Mouse (Mus musculus): ENCODE measurements around the gene Cyp2a4. TPM values are rescaled to one million over a fixed set of nuclear protein-coding genes. Genes with fewer than 3 reads are reported as not detected.
"Not testable (repeated sequence)": the region's sequence is repeated elsewhere in the genome, so short reads cannot be mapped to it uniquely, and the experiment has no call there.

Gene Cyp2a4
- not detected for total RNA-seq (2021)
- polyA plus RNA-seq (2012; rRNA removed), result 0.32 TPM in 1 of 2 replicates, not detected in the other
- long read RNA-seq, result 0 reads

DNA sequence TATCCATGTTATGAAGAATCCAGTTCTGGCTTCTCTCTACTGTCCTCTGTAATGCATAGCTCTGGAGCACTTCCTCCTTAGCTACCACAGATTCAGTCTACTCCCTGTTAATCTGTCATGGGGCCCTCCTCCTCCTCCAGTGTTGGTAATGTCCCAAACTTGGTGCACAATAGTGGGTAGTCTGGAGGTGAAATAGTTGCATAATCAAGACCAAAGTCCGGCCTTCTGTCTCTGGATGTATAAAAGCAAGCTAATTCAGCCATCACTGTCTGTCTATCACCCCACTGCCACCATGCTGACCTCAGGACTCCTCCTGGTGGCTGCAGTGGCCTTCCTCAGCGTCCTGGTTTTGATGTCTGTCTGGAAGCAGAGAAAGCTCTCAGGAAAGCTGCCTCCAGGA lies at the start of gene Cyp2a4:
Gene Cyp2a4, plus strand, starts transcription at position 244 of the 400 bp plus-strand sequence.
- DNase-seq; H3K27ac ChIP-seq; H3K79me2 ChIP-seq (replicated peaks; ENCODE audit: control insufficient read depth, insufficient read depth, low read length); H3K4me3 ChIP-seq; H3K36me3 ChIP-seq (ENCODE audit: control insufficient read depth, insufficient read depth, low read length); H3K9ac ChIP-seq (ENCODE audit: low read depth, low read length); intact Hi-C loops (cut with DNase I); H3K4me1 ChIP-seq (ENCODE audit: control insufficient read depth, insufficient read depth, low read length); H3K27me3 ChIP-seq (ENCODE audit: control insufficient read depth, insufficient read depth, low read length): not testable (repeated sequence)
- WGBS, result 48% methylated on average over 2 of the region's 2 CpGs

DNA sequence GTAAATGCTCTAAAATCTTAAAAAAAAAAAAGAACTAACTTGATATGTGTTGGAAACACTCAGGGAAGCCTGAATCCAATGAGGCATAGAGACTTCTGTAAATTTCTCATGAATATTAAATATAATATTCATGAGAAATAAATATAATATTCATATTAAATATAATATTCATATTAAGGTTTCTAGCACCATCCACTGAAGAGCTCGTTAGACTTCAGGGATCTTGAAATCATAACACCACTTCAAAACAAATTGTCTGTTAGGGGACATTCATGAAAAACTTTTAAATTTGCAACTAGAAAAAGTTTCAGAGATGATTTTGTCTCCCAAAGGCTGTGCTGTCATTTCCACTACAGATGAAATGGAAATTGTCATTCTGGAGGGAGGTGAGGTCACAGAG lies 46.9 kb upstream of the Cyp2a4 start, which contains the start of gene Vmn1r184:
Gene Vmn1r184, plus strand, starts transcription at position 301 of the 400 bp plus-strand sequence.
- H3K27me3 ChIP-seq (ENCODE audit: control insufficient read depth, insufficient read depth, low read length); H3K4me1 ChIP-seq (ENCODE audit: control insufficient read depth, insufficient read depth, low read length); H3K27ac ChIP-seq; H3K9ac ChIP-seq (ENCODE audit: low read depth, low read length); DNase-seq; H3K4me3 ChIP-seq; H3K36me3 ChIP-seq (ENCODE audit: control insufficient read depth, insufficient read depth, low read length); H3K79me2 ChIP-seq (replicated peaks; ENCODE audit: control insufficient read depth, insufficient read depth, low read length); intact Hi-C loops (cut with DNase I): not testable (repeated sequence)
- WGBS, result 59% methylated on average over 1 of the region's 1 CpGs

DNA sequence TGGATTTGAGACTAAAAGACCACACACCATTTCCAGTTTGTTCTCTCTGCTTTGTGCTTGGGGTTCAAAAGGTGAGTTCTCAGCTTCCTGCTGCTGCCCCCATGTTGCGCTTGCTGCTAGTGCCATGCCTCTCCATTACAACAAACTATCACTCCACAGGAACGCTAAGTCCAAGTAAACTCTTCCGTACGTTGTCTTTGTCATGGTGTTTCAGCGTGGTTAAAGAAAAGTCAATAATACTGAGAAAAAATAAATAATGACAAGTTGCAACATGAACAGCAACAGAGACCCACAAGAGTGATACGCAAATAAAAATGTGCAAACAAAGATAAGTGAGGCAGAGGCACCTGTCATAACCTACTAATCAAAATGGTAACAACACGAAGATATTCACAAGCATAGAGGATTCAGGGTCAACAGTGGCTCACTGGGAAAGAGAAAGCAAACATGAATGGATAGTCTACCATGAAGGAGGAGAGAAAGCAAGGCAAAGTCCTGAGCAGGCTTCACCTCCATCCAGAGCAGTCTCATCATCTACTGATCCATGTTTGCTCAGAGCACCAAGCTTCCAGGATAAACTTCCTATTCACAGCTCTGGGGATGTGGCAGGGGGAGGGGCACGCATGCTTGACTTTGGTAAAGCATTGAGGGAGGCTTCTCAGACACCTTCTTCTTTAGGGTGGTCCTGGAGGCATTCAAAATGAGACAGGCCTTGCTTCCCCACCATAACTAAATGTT lies 3.4 kb upstream of the Cyp2a4 start:
- H3K27me3 ChIP-seq (ENCODE audit: control insufficient read depth, insufficient read depth, low read length); H3K79me2 ChIP-seq (replicated peaks; ENCODE audit: control insufficient read depth, insufficient read depth, low read length); H3K36me3 ChIP-seq (ENCODE audit: control insufficient read depth, insufficient read depth, low read length); H3K27ac ChIP-seq; H3K4me1 ChIP-seq (ENCODE audit: control insufficient read depth, insufficient read depth, low read length); intact Hi-C loops (cut with DNase I); DNase-seq; H3K4me3 ChIP-seq; H3K9ac ChIP-seq (ENCODE audit: low read depth, low read length): not testable (repeated sequence)
- WGBS, result 68% methylated on average over 8 of the region's 8 CpGs

DNA sequence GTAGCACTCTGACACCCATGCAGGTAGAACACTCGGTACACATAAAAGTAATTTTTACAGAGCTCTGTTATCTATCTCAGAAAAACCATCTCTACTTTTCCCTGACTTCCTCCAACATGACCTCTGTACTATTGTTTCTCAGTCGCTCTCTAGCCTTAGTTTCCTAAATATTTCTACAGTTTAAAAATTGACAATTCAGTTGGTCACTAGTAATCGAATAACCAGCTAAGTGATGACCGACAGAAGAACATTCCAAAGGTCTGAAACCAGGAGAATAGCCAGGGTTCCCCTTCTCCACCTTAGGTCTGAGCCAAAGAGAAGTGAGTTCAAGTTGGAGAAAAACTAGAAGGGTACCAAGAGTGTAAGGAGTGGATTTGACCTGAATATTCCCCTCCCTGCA lies 4.8 kb downstream of the Cyp2a4 start:
- H3K27me3 ChIP-seq (ENCODE audit: control insufficient read depth, insufficient read depth, low read length); H3K27ac ChIP-seq; DNase-seq; H3K4me1 ChIP-seq (ENCODE audit: control insufficient read depth, insufficient read depth, low read length); H3K4me3 ChIP-seq; intact Hi-C loops (cut with DNase I); H3K79me2 ChIP-seq (replicated peaks; ENCODE audit: control insufficient read depth, insufficient read depth, low read length); H3K9ac ChIP-seq (ENCODE audit: low read depth, low read length); H3K36me3 ChIP-seq (ENCODE audit: control insufficient read depth, insufficient read depth, low read length): not testable (repeated sequence)
- WGBS, result 68% methylated on average over 4 of the region's 4 CpGs

DNA sequence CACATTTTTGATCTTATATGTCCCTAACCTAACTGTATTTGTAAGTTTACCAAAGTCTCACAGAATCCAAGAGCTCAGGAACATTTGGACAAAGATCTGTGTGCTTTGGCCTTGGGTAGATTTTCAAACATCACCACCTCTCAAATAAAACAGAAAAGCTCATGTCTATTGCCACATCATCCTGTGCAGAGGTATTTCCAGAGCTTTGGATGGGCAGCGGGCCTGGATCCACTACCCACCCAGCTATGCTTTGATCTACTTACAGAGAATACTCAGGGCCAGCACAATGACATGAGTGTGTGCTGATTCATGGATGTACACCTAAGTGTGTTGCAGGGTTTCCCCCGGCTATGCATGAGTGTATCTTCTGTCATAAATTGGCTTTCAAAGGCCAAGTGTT lies 8.2 kb downstream of the Cyp2a4 start:
- intact Hi-C loops (cut with DNase I); H3K79me2 ChIP-seq (replicated peaks; ENCODE audit: control insufficient read depth, insufficient read depth, low read length); H3K27me3 ChIP-seq (ENCODE audit: control insufficient read depth, insufficient read depth, low read length); H3K9ac ChIP-seq (ENCODE audit: low read depth, low read length); H3K4me3 ChIP-seq; H3K4me1 ChIP-seq (ENCODE audit: control insufficient read depth, insufficient read depth, low read length); DNase-seq; H3K27ac ChIP-seq; H3K36me3 ChIP-seq (ENCODE audit: control insufficient read depth, insufficient read depth, low read length): not testable (repeated sequence)
- 75% methylated on average over 2 of the region's 2 CpGs for WGBS

DNA sequence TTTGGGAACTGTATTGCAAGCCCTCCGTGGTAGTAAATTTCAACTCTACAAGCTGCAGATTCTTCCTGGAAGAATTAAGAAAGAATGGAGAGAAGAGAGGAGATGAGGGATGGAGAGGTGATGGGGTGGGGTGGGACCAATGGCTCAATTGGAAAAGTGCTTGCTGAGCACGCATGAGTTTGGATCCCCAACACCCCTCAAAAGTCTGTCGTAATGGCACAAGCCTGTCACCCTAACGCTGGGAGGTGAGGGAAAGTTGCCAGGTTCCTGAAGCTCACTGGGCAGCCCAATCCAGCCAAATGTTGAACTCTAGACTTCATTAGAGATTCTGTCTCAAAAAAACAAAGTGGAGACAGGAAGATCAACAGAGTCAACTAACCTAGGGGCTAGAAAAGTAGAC lies 8.8 kb downstream of the Cyp2a4 start:
- H3K36me3 ChIP-seq (ENCODE audit: control insufficient read depth, insufficient read depth, low read length); DNase-seq; H3K9ac ChIP-seq (ENCODE audit: low read depth, low read length); H3K27ac ChIP-seq; intact Hi-C loops (cut with DNase I); H3K79me2 ChIP-seq (replicated peaks; ENCODE audit: control insufficient read depth, insufficient read depth, low read length); H3K4me1 ChIP-seq (ENCODE audit: control insufficient read depth, insufficient read depth, low read length); H3K27me3 ChIP-seq (ENCODE audit: control insufficient read depth, insufficient read depth, low read length); H3K4me3 ChIP-seq: not testable (repeated sequence)
- 74% methylated on average over 4 of the region's 4 CpGs for WGBS

GRCm38 (mm10) chr7:26320361-26320760 lies 13.4 kb downstream of the Cyp2a4 start:
- H3K79me2 ChIP-seq (replicated peaks; ENCODE audit: control insufficient read depth, insufficient read depth, low read length); intact Hi-C loops (cut with DNase I); DNase-seq; H3K4me3 ChIP-seq; H3K27me3 ChIP-seq (ENCODE audit: control insufficient read depth, insufficient read depth, low read length); H3K9ac ChIP-seq (ENCODE audit: low read depth, low read length); H3K36me3 ChIP-seq (ENCODE audit: control insufficient read depth, insufficient read depth, low read length); H3K4me1 ChIP-seq (ENCODE audit: control insufficient read depth, insufficient read depth, low read length); H3K27ac ChIP-seq: not testable (repeated sequence)
- 65% methylated on average over 3 of the region's 3 CpGs for WGBS

GRCm38 (mm10) chr7:26350177-26350576 lies 43.2 kb downstream of the Cyp2a4 start:
- H3K27ac ChIP-seq; H3K4me1 ChIP-seq (ENCODE audit: control insufficient read depth, insufficient read depth, low read length); H3K4me3 ChIP-seq; H3K9ac ChIP-seq (ENCODE audit: low read depth, low read length); H3K36me3 ChIP-seq (ENCODE audit: control insufficient read depth, insufficient read depth, low read length); H3K27me3 ChIP-seq (ENCODE audit: control insufficient read depth, insufficient read depth, low read length); intact Hi-C loops (cut with DNase I); H3K79me2 ChIP-seq (replicated peaks; ENCODE audit: control insufficient read depth, insufficient read depth, low read length); DNase-seq: not testable (repeated sequence)

DNA sequence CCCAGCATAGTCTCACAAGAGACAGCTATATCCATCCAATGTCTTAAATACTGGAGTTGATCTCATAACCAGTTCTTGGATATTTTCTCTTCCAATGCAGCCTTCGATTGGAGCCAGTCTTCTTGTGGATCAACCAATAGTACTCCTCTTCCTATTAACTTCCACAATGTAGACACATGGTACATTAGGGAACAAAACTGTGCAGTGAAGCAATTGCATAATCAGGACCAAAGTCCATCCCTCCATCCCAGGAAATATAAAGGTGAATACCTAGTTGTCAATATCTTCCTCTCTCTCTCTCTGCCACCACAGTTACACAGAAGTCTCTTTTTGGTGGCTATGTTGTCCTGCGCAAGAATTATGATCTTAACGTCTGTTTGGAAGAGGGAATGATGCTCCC lies 45.3 kb downstream of the Cyp2a4 start:
- intact Hi-C loops (cut with DNase I); H3K4me3 ChIP-seq; H3K9ac ChIP-seq (ENCODE audit: low read depth, low read length); H3K79me2 ChIP-seq (replicated peaks; ENCODE audit: control insufficient read depth, insufficient read depth, low read length); H3K27ac ChIP-seq; H3K4me1 ChIP-seq (ENCODE audit: control insufficient read depth, insufficient read depth, low read length); H3K36me3 ChIP-seq (ENCODE audit: control insufficient read depth, insufficient read depth, low read length); H3K27me3 ChIP-seq (ENCODE audit: control insufficient read depth, insufficient read depth, low read length); DNase-seq: not testable (repeated sequence)
- WGBS, result 58% methylated on average over 3 of the region's 3 CpGs

DNA sequence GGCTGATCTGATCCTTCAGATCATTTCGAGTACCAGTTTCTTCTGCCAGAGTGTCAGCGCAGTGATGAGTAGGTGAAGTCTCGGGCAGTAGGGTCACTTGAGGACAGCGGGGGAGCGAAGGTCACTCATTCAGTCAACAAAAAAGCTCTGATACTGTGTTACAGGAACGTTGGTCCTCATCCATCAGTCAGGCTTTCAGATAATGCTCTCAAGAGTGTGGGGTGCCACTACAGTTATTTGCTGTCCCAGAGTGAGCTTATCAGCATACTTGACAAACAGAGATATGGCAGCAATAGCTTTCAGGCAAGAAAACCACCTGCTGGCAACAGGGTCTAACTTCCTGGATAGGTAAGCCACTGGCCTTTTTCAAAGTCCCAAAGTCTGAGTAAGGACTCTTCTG lies 49.8 kb downstream of the Cyp2a4 start:
- H3K27me3 ChIP-seq (ENCODE audit: control insufficient read depth, insufficient read depth, low read length); H3K4me1 ChIP-seq (ENCODE audit: control insufficient read depth, insufficient read depth, low read length); intact Hi-C loops (cut with DNase I); H3K79me2 ChIP-seq (replicated peaks; ENCODE audit: control insufficient read depth, insufficient read depth, low read length); H3K27ac ChIP-seq; DNase-seq; H3K4me3 ChIP-seq; H3K9ac ChIP-seq (ENCODE audit: low read depth, low read length); H3K36me3 ChIP-seq (ENCODE audit: control insufficient read depth, insufficient read depth, low read length): not testable (repeated sequence)
- WGBS, result 70% methylated on average over 6 of the region's 6 CpGs

Measured in heart, adult 2 months (tissue).